Mouse (Mus musculus) liver, postnatal 0 days (tissue): ENCODE results near the gene Kidins220. TPM values are rescaled to one million over a fixed set of nuclear protein-coding genes. Genes with fewer than 3 reads are reported as not detected.

ENCODE experiments used
- ATAC-seq: fragments of 200-750 bp; cut with Nextera tagmentation; 2 replicates; pipeline ENCODE4 v1.8.0; 2017; ENCODE audit warnings: mild to moderate bottlenecking, moderate library complexity
- DNase-seq: peaks from one replicate; pipeline ENCODE4 v3.0.0-alpha.2; 2016
- H3K27ac ChIP-seq: fragments of 300-500 bp; sonication (generic); 2 replicates; pipeline ENCODE4 v1.5.1; 2014; ENCODE audit warnings: antibody characterized with exemption, moderate library complexity, mild to moderate bottlenecking, low read depth
- H3K27me3 ChIP-seq: fragments of 300-500 bp; sonication (generic); 2 replicates; pipeline ENCODE4 v1.6.1; 2014; ENCODE audit warnings: low read length, control low read depth, mixed read lengths; ENCODE audit not compliant: insufficient read depth
- H3K36me3 ChIP-seq: fragments of 300-500 bp; sonication (generic); replicated peaks from 2 replicates; pipeline ENCODE4 v1.6.1; 2014; ENCODE audit warnings: mild to moderate bottlenecking, control low read depth, low read length, moderate library complexity, mixed read lengths; ENCODE audit not compliant: insufficient read depth
- H3K4me1 ChIP-seq: fragments of 300-500 bp; sonication (generic); 2 replicates; pipeline ENCODE4 v1.6.1; 2014; ENCODE audit warnings: antibody characterized with exemption, mild to moderate bottlenecking, control low read depth; ENCODE audit not compliant: insufficient read depth
- H3K4me2 ChIP-seq: fragments of 300-500 bp; sonication (generic); 2 replicates; pipeline ENCODE4 v1.6.1; 2014; ENCODE audit warnings: low read depth, mild to moderate bottlenecking, low read length, moderate library complexity, mixed read lengths
- H3K4me3 ChIP-seq: fragments of 300-500 bp; sonication (generic); 2 replicates; pipeline ENCODE4 v1.5.1; 2014; ENCODE audit warnings: low read depth, low read length
- H3K9ac ChIP-seq: fragments of 300-500 bp; sonication (generic); replicated peaks from 2 replicates; pipeline ENCODE4 v1.6.1; 2014; ENCODE audit warnings: mild to moderate bottlenecking, moderate library complexity
- H3K9me3 ChIP-seq: fragments of 300-500 bp; sonication (generic); 2 replicates; pipeline ENCODE4 v1.6.1; 2016; ENCODE audit warnings: mild to moderate bottlenecking, control low read depth, low read length, mixed read lengths
- CTCF ChIP-seq: sonication (generic); IDR thresholded peaks from 2 replicates; pipeline ENCODE4 v1.5.1; 2016; ENCODE audit warnings: antibody characterized with exemption, low read depth
- EP300 ChIP-seq: IDR thresholded peaks from 2 replicates; pipeline ENCODE4 v1.6.1; 2016; ENCODE audit warnings: antibody characterized with exemption, low read depth, mild to moderate bottlenecking
- WGBS: fragments of 180-500 bp; shearing (Covaris S2); extraction: QIAGEN DNeasy Blood & Tissue Kit; methylation state at CpG from one replicate; pipeline ENCODE4 v1.1.7; 2014; ENCODE audit not compliant: insufficient replicate concordance; 5-methylcytosine and 5-hydroxymethylcytosine counted together
- polyA plus RNA-seq: library from polyadenylated mRNA; unstranded; fragments of >200 nt; fragmentation: Nextera tagmentation; extraction: Ambion mirVana; gene quantifications from 2 replicates; pipeline ENCODE4 v1.2.1, GENCODE M21; 2015

The Kidins220 gene
- polyA plus RNA-seq, 1 experiment from 2014 or later: 4.4 TPM

DNA sequence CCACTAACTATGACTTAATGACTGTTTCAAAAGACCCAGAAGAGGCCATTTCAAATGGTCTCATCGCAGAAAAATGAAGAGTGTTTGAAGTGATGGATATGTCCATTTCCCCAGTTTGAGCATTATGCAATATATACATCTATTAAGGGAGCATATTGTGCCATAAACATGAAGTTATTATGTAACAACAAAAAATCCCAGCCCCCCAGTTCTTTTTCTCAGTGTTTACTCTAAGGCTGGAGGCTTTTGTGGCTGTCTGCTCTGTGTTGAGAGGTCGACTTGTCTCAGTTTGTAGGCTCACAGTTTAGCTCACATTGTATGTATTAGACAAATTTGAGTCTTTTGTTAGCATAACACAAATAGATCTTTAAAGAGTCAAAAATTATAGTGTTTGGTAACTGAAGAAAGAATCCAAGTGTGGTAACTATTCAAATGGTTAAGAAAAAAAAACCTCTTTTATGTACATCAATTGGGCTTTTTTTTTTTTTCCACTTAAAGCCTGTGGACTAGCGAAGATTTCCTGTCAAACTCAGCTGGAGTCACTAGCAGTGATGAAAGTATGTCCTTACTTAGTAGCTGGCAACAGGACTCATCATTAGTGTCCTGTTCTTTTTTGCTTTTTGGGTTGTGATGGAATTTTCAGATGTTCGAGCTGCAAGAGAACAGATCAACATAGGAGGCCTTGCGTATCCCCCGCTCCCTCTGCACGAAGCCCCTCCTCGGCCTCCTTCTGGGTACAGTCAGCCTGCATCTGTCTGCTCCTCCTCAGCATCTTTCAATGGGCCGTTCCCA, 63.2 kb downstream of the Kidins220 start:
- no peaks in the 10 kb centered on the region for H3K9me3 ChIP-seq
- peaks cover 37% of the 10 kb centered on the region for H3K36me3 ChIP-seq
- no peak overlapping the region for H3K27ac ChIP-seq
- no peaks in the 10 kb centered on the region for H3K27me3 ChIP-seq
- no peaks in the 10 kb centered on the region for H3K4me1 ChIP-seq
- H3K4me3 ChIP-seq: no peak overlapping the region
- WGBS: 85% methylated on average over 9 of the region's 9 CpGs
- DNase-seq (no peak), ATAC-seq (no peak)
- H3K4me2 ChIP-seq: no peak overlapping the region
- no peak overlapping the region for H3K9ac ChIP-seq
- TF ChIP-seq EP300: no peak
- TF ChIP-seq CTCF: no peak

DNA sequence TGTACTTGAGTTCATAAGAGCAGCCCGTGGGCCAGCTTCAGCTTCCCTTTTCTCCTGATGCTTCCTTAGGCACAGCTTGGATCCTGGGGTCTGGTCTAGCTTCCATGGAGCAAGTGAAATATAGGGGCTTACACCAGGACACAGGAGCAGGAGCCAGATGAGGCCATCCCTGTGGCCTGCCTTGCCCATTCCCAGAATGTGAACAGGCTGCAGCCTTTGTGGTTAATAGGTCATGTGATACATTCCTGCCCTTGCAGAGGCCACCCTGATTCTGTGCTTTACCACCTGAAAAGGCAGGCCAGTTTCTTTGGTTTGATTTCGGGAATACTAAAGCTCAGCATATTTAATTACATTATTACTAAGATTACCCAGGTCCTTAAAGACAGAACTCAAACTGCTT, 69.3 kb downstream of the Kidins220 start:
- Histone ChIP-seq H3K9ac (no peak overlapping the region), H3K4me3 (no peak overlapping the region), H3K4me2 (no peak overlapping the region), H3K36me3 (peaks cover 47% of the 10 kb centered on the region), H3K9me3 (no peaks in the 10 kb centered on the region), H3K4me1 (no peaks in the 10 kb centered on the region), H3K27me3 (no peaks in the 10 kb centered on the region), H3K27ac (no peak overlapping the region)
- DNase-seq (no peak), ATAC-seq (no peak)
- TF ChIP-seq CTCF: no peak
- no peak for TF ChIP-seq EP300
- WGBS: 82% methylated on average over 2 of the region's 2 CpGs

DNA sequence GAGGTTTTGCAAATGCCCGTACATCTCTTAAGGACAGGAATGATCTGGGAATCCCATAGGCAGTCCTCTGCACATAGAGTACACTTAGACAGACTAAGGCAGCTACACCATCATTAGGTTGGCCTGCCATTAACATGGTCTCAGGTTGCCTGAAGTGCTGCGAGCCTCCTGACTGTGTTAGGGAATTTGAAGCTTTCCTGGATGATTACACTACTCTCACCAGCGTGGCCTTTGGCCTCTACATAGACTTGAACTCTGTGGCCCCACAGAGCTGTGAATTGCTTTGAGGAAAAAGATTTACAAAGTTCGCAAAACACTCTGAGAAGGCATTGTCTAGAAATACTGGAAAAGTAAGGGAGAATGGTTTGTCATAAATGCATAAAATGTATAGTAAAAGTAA, 69.9 kb downstream of the Kidins220 start:
- TF ChIP-seq EP300: no peak
- TF ChIP-seq CTCF: no peak
- Histone ChIP-seq H3K27me3 (no peaks in the 10 kb centered on the region), H3K9me3 (no peaks in the 10 kb centered on the region), H3K9ac (no peak overlapping the region), H3K4me1 (no peaks in the 10 kb centered on the region), H3K4me2 (no peak overlapping the region), H3K4me3 (no peak overlapping the region), H3K36me3 (peaks cover 46% of the 10 kb centered on the region), H3K27ac (no peak overlapping the region)
- DNase-seq (no peak), ATAC-seq (no peak)
- 88% methylated on average over 4 of the region's 4 CpGs for WGBS

DNA sequence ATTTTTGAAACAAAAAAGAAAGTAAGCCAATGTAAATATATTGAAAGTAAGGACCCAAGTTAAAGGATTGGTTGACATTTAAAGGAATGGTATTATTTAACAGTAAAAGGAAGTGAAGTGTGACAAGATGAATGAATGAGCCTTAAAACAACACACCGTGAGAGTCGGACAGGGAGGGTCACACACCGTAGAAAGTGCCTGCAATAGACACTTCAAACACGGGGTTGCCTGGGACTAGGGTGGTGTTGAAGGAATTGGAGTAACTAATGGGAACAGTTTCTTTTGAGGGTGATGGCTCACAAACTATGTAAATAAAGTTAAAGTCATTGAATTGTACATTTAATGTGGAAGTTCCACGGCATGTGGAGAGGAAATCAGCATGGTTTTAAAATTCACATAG, 74.5 kb downstream of the Kidins220 start:
- ATAC-seq: no peak

DNA sequence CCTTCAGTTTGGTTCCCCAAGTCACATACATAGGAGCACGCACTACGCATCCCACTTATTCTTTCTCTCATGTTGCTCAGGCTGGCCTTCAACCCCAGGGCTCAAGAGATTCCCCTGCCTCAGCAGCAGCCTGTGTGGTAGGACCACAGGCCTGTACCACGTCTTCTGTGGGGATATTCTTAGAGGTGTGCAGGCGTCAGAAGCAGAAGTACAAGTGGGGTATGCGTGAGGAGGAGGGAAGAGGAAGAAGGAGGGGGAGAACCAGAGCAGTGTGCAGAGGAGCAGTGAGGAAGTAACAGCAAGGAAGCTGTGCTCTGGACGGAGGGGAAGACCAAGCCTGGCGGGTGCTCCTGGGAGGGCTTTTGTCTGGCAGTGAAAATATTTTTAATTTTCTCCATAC, 79.8 kb downstream of the Kidins220 start:
- WGBS: 56% methylated on average over 7 of the region's 7 CpGs
- Histone ChIP-seq H3K27ac (no peak overlapping the region), H3K4me2 (no peak overlapping the region), H3K36me3 (peaks cover 70% of the 10 kb centered on the region), H3K27me3 (no peaks in the 10 kb centered on the region), H3K9me3 (no peaks in the 10 kb centered on the region), H3K9ac (no peak overlapping the region), H3K4me3 (no peak overlapping the region), H3K4me1 (no peaks in the 10 kb centered on the region)
- no peak for TF ChIP-seq EP300
- no peak for TF ChIP-seq CTCF
- no peak for DNase-seq
- ATAC-seq: no peak

More for the DNA sequence above, 74.5 kb downstream of the Kidins220 start:
- no peaks in the 10 kb centered on the region for H3K9me3 ChIP-seq
- H3K4me1 ChIP-seq: no peaks in the 10 kb centered on the region
- peaks cover 53% of the 10 kb centered on the region for H3K36me3 ChIP-seq
- WGBS: 67% methylated on average over 5 of the region's 5 CpGs
- H3K9ac ChIP-seq: no peak overlapping the region
- H3K4me2 ChIP-seq: no peak overlapping the region
- H3K4me3 ChIP-seq: no peak overlapping the region
- DNase-seq: no peak
- H3K27ac ChIP-seq: no peak overlapping the region
- TF ChIP-seq EP300: no peak
- H3K27me3 ChIP-seq: no peaks in the 10 kb centered on the region

DNA sequence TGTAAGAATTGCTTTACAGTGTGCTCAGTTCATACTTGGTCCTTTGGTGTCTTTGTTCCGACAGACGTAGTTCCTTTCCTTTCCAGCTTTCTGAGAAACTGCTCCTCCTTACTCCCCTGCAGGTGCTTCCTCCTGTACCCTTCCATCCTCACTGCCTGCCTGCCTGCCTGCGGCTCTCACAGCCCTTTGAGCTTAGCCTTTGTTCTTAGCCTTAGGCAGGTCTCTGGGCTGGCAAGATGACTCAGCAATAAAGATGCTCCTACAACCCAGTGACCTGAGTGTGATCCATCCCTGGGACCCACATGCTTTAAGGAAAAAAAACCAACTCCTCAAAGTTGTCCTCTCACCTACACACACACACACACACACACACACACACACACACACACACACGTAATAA, 80.2 kb downstream of the Kidins220 start:
- Histone ChIP-seq H3K9me3 (no peaks in the 10 kb centered on the region), H3K27me3 (no peaks in the 10 kb centered on the region), H3K9ac (no peak overlapping the region), H3K4me2 (no peak overlapping the region), H3K4me1 (no peaks in the 10 kb centered on the region), H3K27ac (no peak overlapping the region), H3K4me3 (no peak overlapping the region), H3K36me3 (peaks cover 70% of the 10 kb centered on the region)
- TF ChIP-seq CTCF (no peak), EP300 (no peak)
- DNase-seq: no peak
- ATAC-seq: no peak
- 57% methylated on average over 4 of the region's 4 CpGs for WGBS
